Mouse (Mus musculus) forebrain, embryonic 11.5 days (tissue): ENCODE data around the gene Pgap2. TPM values are rescaled to one million over a fixed set of nuclear protein-coding genes. Genes with fewer than 3 reads are reported as not detected.
"Not testable (repeated sequence)": the region's sequence is repeated elsewhere in the genome, so short reads cannot be mapped to it uniquely, and the experiment has no call there.

Experiments
- ATAC-seq: fragments of 200-750 bp; cut with Nextera tagmentation; replicated peaks from 2 replicates; pipeline ENCODE4 v1.8.0; 2017; ENCODE audit warnings: moderate TSS enrichment; ENCODE audit not compliant: low FRiP score
- DNase-seq: peaks from one replicate; pipeline ENCODE4 v3.0.0-alpha.2; 2017; ENCODE audit warnings: low spot score
- H3K27ac ChIP-seq: fragments of 300-500 bp; sonication (generic); 2 replicates; pipeline ENCODE4 v1.5.1; 2014; ENCODE audit warnings: low read depth, low read length
- H3K27me3 ChIP-seq: fragments of 300-500 bp; sonication (generic); 2 replicates; pipeline ENCODE4 v1.6.1; 2014; ENCODE audit warnings: mild to moderate bottlenecking, low read length, mixed read lengths; ENCODE audit not compliant: control insufficient read depth, insufficient read depth
- H3K36me3 ChIP-seq: fragments of 300-500 bp; sonication (generic); 2 replicates; pipeline ENCODE4 v1.6.1; 2014; ENCODE audit warnings: mild to moderate bottlenecking, low read length, moderate library complexity, mixed read lengths; ENCODE audit not compliant: control insufficient read depth, insufficient read depth
- H3K4me1 ChIP-seq: fragments of 300-500 bp; sonication (generic); replicated peaks from 2 replicates; pipeline ENCODE4 v1.6.1; 2014; ENCODE audit warnings: low read length, mixed read lengths; ENCODE audit not compliant: control insufficient read depth, insufficient read depth
- H3K4me2 ChIP-seq: fragments of 300-500 bp; sonication (generic); 2 replicates; pipeline ENCODE4 v1.6.1; 2014; ENCODE audit warnings: low read depth, mild to moderate bottlenecking, low read length, moderate library complexity, mixed read lengths; ENCODE audit not compliant: severe bottlenecking
- H3K4me3 ChIP-seq: fragments of 300-500 bp; sonication (generic); 2 replicates; pipeline ENCODE4 v1.5.1; 2014; ENCODE audit warnings: low read depth, low read length
- H3K9ac ChIP-seq: fragments of 300-500 bp; sonication (generic); 2 replicates; pipeline ENCODE4 v1.6.1; 2014; ENCODE audit warnings: low read length
- H3K9me3 ChIP-seq: fragments of 300-500 bp; sonication (generic); 2 replicates; pipeline ENCODE4 v1.6.1; 2016; ENCODE audit warnings: low read length, mixed read lengths; ENCODE audit not compliant: control insufficient read depth
- WGBS: fragments of 180-500 bp; shearing (Covaris S2); extraction: QIAGEN DNeasy Blood & Tissue Kit; methylation state at CpG from one replicate; pipeline ENCODE4 v1.1.7; 2014; 5-methylcytosine and 5-hydroxymethylcytosine counted together
- polyA plus RNA-seq: library from polyadenylated mRNA; unstranded; fragments of >200 nt; fragmentation: Nextera tagmentation; extraction: Ambion mirVana; gene quantifications from 2 replicates; pipeline ENCODE4 v1.2.1, GENCODE M21; 2014

Pgap2 gene
- polyA plus RNA-seq, 1 experiment from 2014 or later: 58.8 TPM

GRCm38 (mm10) chr7:102255954-102256353 lies 45.9 kb downstream of the Pgap2 start, which contains the start of gene Rhog:
Gene Rhog, minus strand, starts transcription at chr7:102256054.
- Histone ChIP-seq H3K27me3 (no peaks in the 10 kb centered on the region), H3K36me3 (no peaks in the 10 kb centered on the region), H3K4me2 (no peak within 1 kb of the TSS), H3K4me3 (no peak within 1 kb of the TSS), H3K9me3 (no peaks in the 10 kb centered on the region), H3K4me1 (no peaks in the 10 kb centered on the region), H3K9ac (no peak within 1 kb of the TSS), H3K27ac (no peak within 1 kb of the TSS)
- no peak for DNase-seq
- no peak for ATAC-seq
- 84% methylated on average over 3 of the region's 3 CpGs for WGBS

GRCm38 (mm10) chr7:102256636-102257035 lies 46.6 kb downstream of the Pgap2 start:
- no peak overlapping the region for H3K27ac ChIP-seq
- ATAC-seq (no peak), DNase-seq (no peak)
- no peaks in the 10 kb centered on the region for H3K27me3 ChIP-seq
- no peak overlapping the region for H3K9ac ChIP-seq
- no peak overlapping the region for H3K4me2 ChIP-seq
- WGBS: 83% methylated on average over 3 of the region's 3 CpGs
- H3K4me1 ChIP-seq: no peaks in the 10 kb centered on the region
- no peaks in the 10 kb centered on the region for H3K9me3 ChIP-seq
- no peak overlapping the region for H3K4me3 ChIP-seq
- H3K36me3 ChIP-seq: no peaks in the 10 kb centered on the region

GRCm38 (mm10) chr7:102258189-102258588 lies 48.2 kb downstream of the Pgap2 start:
- Histone ChIP-seq H3K36me3 (no peaks in the 10 kb centered on the region), H3K9ac (no peak overlapping the region), H3K27me3 (no peaks in the 10 kb centered on the region), H3K9me3 (no peaks in the 10 kb centered on the region), H3K4me1 (no peaks in the 10 kb centered on the region), H3K27ac (no peak overlapping the region), H3K4me3 (no peak overlapping the region), H3K4me2 (no peak overlapping the region)
- DNase-seq (peak; percentile 89), ATAC-seq (peak; percentile 76)
- 25% methylated on average over 4 of the region's 4 CpGs for WGBS

GRCm38 (mm10) chr7:102258753-102259152 lies 48.7 kb downstream of the Pgap2 start:
- Histone ChIP-seq H3K4me1 (no peaks in the 10 kb centered on the region), H3K27ac (no peak overlapping the region), H3K9ac (no peak overlapping the region), H3K27me3 (no peaks in the 10 kb centered on the region), H3K4me3 (no peak overlapping the region), H3K9me3 (no peaks in the 10 kb centered on the region), H3K4me2 (no peak overlapping the region), H3K36me3 (no peaks in the 10 kb centered on the region)
- 76% methylated on average over 3 of the region's 3 CpGs for whole genome bisulfite sequencing
- DNase-seq (no peak), ATAC-seq (no peak)

GRCm38 (mm10) chr7:102259716-102260479 lies 49.9 kb downstream of the Pgap2 start:
- no peak overlapping the region for H3K4me2 ChIP-seq
- no peak overlapping the region for H3K4me3 ChIP-seq
- no peaks in the 10 kb centered on the region for H3K4me1 ChIP-seq
- ATAC-seq (no peak), DNase-seq (no peak)
- WGBS: 85% methylated on average over 10 of the region's 10 CpGs
- no peaks in the 10 kb centered on the region for H3K27me3 ChIP-seq
- H3K27ac ChIP-seq: no peak overlapping the region
- H3K36me3 ChIP-seq: no peaks in the 10 kb centered on the region
- H3K9ac ChIP-seq: no peak overlapping the region
- no peaks in the 10 kb centered on the region for H3K9me3 ChIP-seq

GRCm38 (mm10) chr7:102260518-102260917 lies 50.5 kb downstream of the Pgap2 start:
- ATAC-seq: no peak
- 95% methylated on average over 1 of the region's 1 CpGs for WGBS
- no peaks in the 10 kb centered on the region for H3K36me3 ChIP-seq
- H3K9ac ChIP-seq: no peak overlapping the region
- H3K4me1 ChIP-seq: no peaks in the 10 kb centered on the region
- no peak overlapping the region for H3K4me3 ChIP-seq
- no peaks in the 10 kb centered on the region for H3K27me3 ChIP-seq
- no peak overlapping the region for H3K27ac ChIP-seq
- no peaks in the 10 kb centered on the region for H3K9me3 ChIP-seq
- no peak overlapping the region for H3K4me2 ChIP-seq
- DNase-seq: no peak

- Histone ChIP-seq H3K9me3 (no peaks in the 10 kb centered on the region), H3K4me3 (no peak overlapping the region), H3K27me3 (0 out of 2 replicates have a peak, but pooled peaks cover under 1% of the 10 kb centered on the region), H3K36me3 (no peaks in the 10 kb centered on the region), H3K4me1 (0 out of 2 replicates have a peak, but pooled peaks cover 1% of the 10 kb centered on the region), H3K4me2 (no peak overlapping the region), H3K9ac (no peak overlapping the region), H3K27ac (no peak overlapping the region)
- ATAC-seq (no peak), DNase-seq (no peak)
- 93% methylated on average over 2 of the region's 2 CpGs for WGBS
Measured at GRCm38 (mm10) chr7:102263020-102263419, 53.0 kb downstream of the Pgap2 start.

GRCm38 (mm10) chr7:102266021-102266400 lies 56.0 kb downstream of the Pgap2 start:
- not testable (repeated sequence) for H3K4me2 ChIP-seq, H3K36me3 ChIP-seq, H3K4me1 ChIP-seq, DNase-seq, H3K27me3 ChIP-seq, H3K9ac ChIP-seq, H3K9me3 ChIP-seq, H3K4me3 ChIP-seq, H3K27ac ChIP-seq, ATAC-seq
- WGBS: 94% methylated on average over 10 of the region's 10 CpGs
